Mouse (Mus musculus) CH12.LX (cell line): ENCODE results near the gene Csnk2a2. TPM values are rescaled to one million over a fixed set of nuclear protein-coding genes. Genes with fewer than 3 reads are reported as not detected.

Experiments used
- DNase-seq: peaks from one replicate; pipeline ENCODE4 v3.0.0-alpha.2; 2013; ENCODE audit errors: extremely low read depth
- H3K27ac ChIP-seq: 2 replicates; pipeline ENCODE4 v1.5.1; 2012; ENCODE audit warnings: low read depth, mild to moderate bottlenecking, control low read depth, moderate library complexity; ENCODE audit not compliant: insufficient read depth
- H3K27me3 ChIP-seq: replicated peaks from 2 replicates; pipeline ENCODE3; 2012; ENCODE audit warnings: inconsistent platforms
- H3K36me3 ChIP-seq, 2 experiments: replicated peaks in 1 of 2; 2 replicates each; pipeline versions ENCODE3 to v1.6.1; 2012; ENCODE audit warnings: inconsistent platforms in 1 of 2, low read length in 1 of 2, mild to moderate bottlenecking in 1 of 2, mixed read lengths in 1 of 2, moderate library complexity in 1 of 2; ENCODE audit not compliant: control insufficient read depth in 1 of 2, insufficient read depth in 1 of 2
- H3K4me1 ChIP-seq, 2 experiments: 2 replicates each; pipeline ENCODE4 v1.6.1; 2012; ENCODE audit warnings: inconsistent platforms in 1 of 2, moderate library complexity in 1 of 2; ENCODE audit not compliant: insufficient read depth in 2 of 2, control insufficient read depth in 1 of 2
- H3K4me2 ChIP-seq: 2 replicates; pipeline ENCODE4 v1.6.1; 2012; ENCODE audit warnings: low read depth, mild to moderate bottlenecking, control low read depth; ENCODE audit not compliant: poor library complexity, insufficient read depth, severe bottlenecking
- H3K4me3 ChIP-seq, 3 experiments: fragments of 150-350 bp in 1 of 3; sonication (generic) in 1 of 3; replicated peaks in 1 of 3; 2 replicates each; pipeline versions ENCODE3 to v1.5.1; 2011 to 2012; ENCODE audit warnings: low read depth in 2 of 3, low read length in 2 of 3, mild to moderate bottlenecking in 2 of 3, moderate library complexity in 2 of 3, control low read depth in 1 of 3, improper control_type of control experiment in 1 of 3, inconsistent platforms in 1 of 3, mixed read lengths in 1 of 3; ENCODE audit not compliant: poor library complexity in 1 of 3
- H3K79me2 ChIP-seq: replicated peaks from 2 replicates; pipeline ENCODE4 v1.6.1; 2012; ENCODE audit warnings: mild to moderate bottlenecking, moderate library complexity; ENCODE audit not compliant: control insufficient read depth, poor library complexity, insufficient read depth, severe bottlenecking; ENCODE audit errors: extremely low read depth
- H3K9ac ChIP-seq: 2 replicates; pipeline ENCODE4 v1.6.1; 2012; ENCODE audit warnings: low read depth, mild to moderate bottlenecking, control low read depth, moderate library complexity; ENCODE audit not compliant: insufficient read depth
- H3K9me3 ChIP-seq: replicated peaks from 2 replicates; pipeline ENCODE3; 2012; ENCODE audit warnings: low read length, inconsistent platforms, mixed read lengths
- CHD1 ChIP-seq: IDR thresholded peaks from 2 replicates; pipeline ENCODE4 v1.6.1; 2012; ENCODE audit warnings: low read depth, low read length, improper control_type of control experiment, inconsistent platforms
- CTCF ChIP-seq, 2 experiments: IDR thresholded peaks in 1 of 2; conservative IDR thresholded peaks in 1 of 2; 2 replicates each; pipeline ENCODE4 v1.5.1; 2011 to 2012; ENCODE audit warnings: low read depth in 2 of 2, low read length in 2 of 2, improper control_type of control experiment in 1 of 2, inconsistent platforms in 1 of 2, mild to moderate bottlenecking in 1 of 2, moderate library complexity in 1 of 2
- E2F4 ChIP-seq: IDR thresholded peaks from 2 replicates; pipeline ENCODE4 v1.6.1; 2011; ENCODE audit warnings: low read depth, low read length, improper control_type of control experiment; ENCODE audit not compliant: insufficient replicate concordance
- EP300 ChIP-seq: IDR thresholded peaks from 2 replicates; pipeline ENCODE4 v1.6.1; 2011; ENCODE audit warnings: low read length, improper control_type of control experiment
- ETS1 ChIP-seq: conservative IDR thresholded peaks from 2 replicates; pipeline ENCODE4 v1.6.1; 2012; ENCODE audit warnings: low read depth, mild to moderate bottlenecking, inconsistent platforms, low read length, improper control_type of control experiment, moderate library complexity
- GABPA ChIP-seq: IDR thresholded peaks from 2 replicates; pipeline ENCODE4 v1.6.1; 2012; ENCODE audit warnings: low read depth, low read length, improper control_type of control experiment, inconsistent platforms; ENCODE audit not compliant: insufficient replicate concordance
- IRF4 ChIP-seq: IDR thresholded peaks from 2 replicates; pipeline ENCODE4 v1.6.1; 2014; ENCODE audit warnings: low read depth, mild to moderate bottlenecking, inconsistent platforms, low read length, improper control_type of control experiment
- JUN ChIP-seq: IDR thresholded peaks from 2 replicates; pipeline ENCODE4 v1.6.1; 2011; ENCODE audit warnings: low read depth, mild to moderate bottlenecking, low read length, improper control_type of control experiment, moderate library complexity; ENCODE audit not compliant: insufficient read depth
- JUND ChIP-seq: conservative IDR thresholded peaks from 2 replicates; pipeline ENCODE4 v1.6.1; 2011; ENCODE audit warnings: low read depth, low read length, improper control_type of control experiment
- MAX ChIP-seq: IDR thresholded peaks from 2 replicates; pipeline ENCODE4 v1.6.1; 2011; ENCODE audit warnings: low read length, improper control_type of control experiment
- MAZ ChIP-seq: IDR thresholded peaks from 2 replicates; pipeline ENCODE4 v1.6.1; 2012; ENCODE audit warnings: low read depth, mild to moderate bottlenecking, inconsistent platforms, low read length, improper control_type of control experiment, moderate library complexity
- MEF2A ChIP-seq: IDR thresholded peaks from 2 replicates; pipeline ENCODE4 v1.6.1; 2014; ENCODE audit warnings: low read depth, mild to moderate bottlenecking, inconsistent platforms, low read length, improper control_type of control experiment, borderline replicate concordance
- MYC ChIP-seq: IDR thresholded peaks from 2 replicates; pipeline ENCODE4 v1.6.1; 2011; ENCODE audit warnings: low read depth, mild to moderate bottlenecking, improper control_type of control experiment, low read length
- NELFE ChIP-seq: IDR thresholded peaks from 2 replicates; pipeline ENCODE4 v1.6.1; 2011; ENCODE audit warnings: low read depth, low read length, improper control_type of control experiment
- NRF1 ChIP-seq: IDR thresholded peaks from 2 replicates; pipeline ENCODE4 v1.6.1; 2014; ENCODE audit warnings: low read depth, mild to moderate bottlenecking, inconsistent platforms, low read length, improper control_type of control experiment, moderate library complexity
- PAX5 ChIP-seq: IDR thresholded peaks from 2 replicates; pipeline ENCODE4 v1.6.1; 2012; ENCODE audit warnings: low read length, inconsistent platforms, mixed read lengths
- RAD21 ChIP-seq: IDR thresholded peaks from 2 replicates; pipeline ENCODE4 v1.6.1; 2011; ENCODE audit warnings: low read depth, mild to moderate bottlenecking, low read length, improper control_type of control experiment, moderate library complexity
- RCOR1 ChIP-seq: conservative IDR thresholded peaks from 2 replicates; pipeline ENCODE4 v1.6.1; 2012; ENCODE audit warnings: low read depth, mild to moderate bottlenecking, inconsistent platforms, low read length, improper control_type of control experiment
- SIN3A ChIP-seq: IDR thresholded peaks from 2 replicates; pipeline ENCODE4 v1.6.1; 2012; ENCODE audit warnings: low read length, improper control_type of control experiment, inconsistent platforms
- SMC3 ChIP-seq: IDR thresholded peaks from 2 replicates; pipeline ENCODE4 v1.6.1; 2011; ENCODE audit warnings: low read depth, low read length, improper control_type of control experiment
- TBP ChIP-seq: conservative IDR thresholded peaks from 2 replicates; pipeline ENCODE4 v1.6.1; 2011; ENCODE audit warnings: low read depth, low read length, improper control_type of control experiment
- UBTF ChIP-seq: IDR thresholded peaks from 2 replicates; pipeline ENCODE4 v1.6.1; 2012; ENCODE audit warnings: low read depth, mild to moderate bottlenecking, inconsistent platforms, low read length, improper control_type of control experiment, moderate library complexity
- ZKSCAN1 ChIP-seq: IDR thresholded peaks from 2 replicates; pipeline ENCODE4 v1.6.1; 2012; ENCODE audit warnings: low read depth, inconsistent platforms, low read length, improper control_type of control experiment, borderline replicate concordance
- ZNF384 ChIP-seq: IDR thresholded peaks from 2 replicates; pipeline ENCODE4 v1.6.1; 2012; ENCODE audit warnings: low read depth, low read length, improper control_type of control experiment, inconsistent platforms
- dilution Hi-C: fragments of 300-500 bp; cut with MboI; formaldehyde crosslinking; loops from 2 replicates; pipeline ENCODE4 v1.14.3; 2020; ENCODE audit warnings: low sequenced_read_pairs; ENCODE audit not compliant: extremely low pct_unique_long_range_greater_than_20kb, extremely low pct_ligation_motif_present
- in situ Hi-C: fragments of 300-500 bp; cut with MboI; formaldehyde crosslinking; loops from 3 replicates; pipeline ENCODE4 v1.14.3; 2019; ENCODE audit warnings: low sequenced_read_pairs, low pct_ligation_motif_present, low pct_unique_long_range_greater_than_20kb, mixed read lengths
- polyA plus RNA-seq: library from polyadenylated mRNA; unstranded; fragments of >175 nt; gene quantifications from 2 replicates; pipeline ENCODE4 v1.2.1, GENCODE M21; 2012; ENCODE audit warnings: low read depth; ENCODE audit not compliant: insufficient read length
- total RNA-seq, 2 experiments: library from RNA; depleted of rRNA; stranded (reverse); fragments of 300-350 nt in 1 of 2; fragments of >200 nt in 1 of 2; gene quantifications; 2 replicates each; pipeline ENCODE4 v1.2.3; 2012 to 2014

Gene Csnk2a2
- total and polyA plus RNA-seq, 3 experiments, result 32.1 to 126 (median 51.7) TPM

DNA sequence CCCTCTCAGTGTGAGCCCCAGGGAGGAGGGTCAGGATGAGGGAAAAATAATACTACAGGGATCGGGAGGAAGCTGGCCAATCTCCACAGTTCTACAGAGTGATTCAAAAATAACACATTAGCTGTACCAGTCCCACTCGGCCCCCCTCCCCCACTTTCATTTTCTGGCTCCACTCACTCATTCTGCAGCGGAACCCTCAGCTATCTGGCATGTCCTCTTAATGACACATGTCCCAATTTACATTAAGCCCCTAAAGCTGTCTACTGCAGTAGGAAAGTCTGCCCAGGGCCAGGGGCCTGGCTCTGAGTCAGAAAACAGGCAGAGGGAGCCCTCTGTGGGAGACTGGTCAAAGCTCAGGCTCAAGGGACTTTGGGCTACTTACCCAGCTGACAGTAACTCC is 59.9 kb downstream of the Csnk2a2 start:
- Histone ChIP-seq H3K9me3 (no peaks in the 10 kb centered on the region), H3K4me2 (no peak overlapping the region), H3K27me3 (no peaks in the 10 kb centered on the region), H3K4me3 (no peak overlapping the region), H3K36me3 (peaks cover 0 to 29% of the 10 kb centered on the region in 2 experiments), H3K79me2 (peaks cover 29% of the 10 kb centered on the region), H3K4me1 (peaks cover 9 to 56% of the 10 kb centered on the region in 2 experiments), H3K27ac (no peak overlapping the region), H3K9ac (no peak overlapping the region)
- in situ Hi-C loops, result loop anchor here (5.0 to 10.0 kb wide), 2 partner anchors 65 to 98 kb away; partner anchors contain the start of genes Usb1 and Zfp319
- TF ChIP-seq SMC3, result peak; percentile 35
- peak in 1 of 2 experiments; percentile 62; a peak in 2 of 4 replicates for TF ChIP-seq CTCF (conservative IDR thresholded peaks at IDR 0.05 in 1 of 2, IDR thresholded peaks at IDR 0.05 in 1 of 2; ENCODE audit: low read depth in 2 of 2, low read length in 2 of 2)
- no peak for TF ChIP-seq GABPA
- no peak for TF ChIP-seq CHD1
- TF ChIP-seq RAD21, result peak; percentile 54
- TF ChIP-seq JUND, result no peak
- DNase-seq, result no peak
- dilution Hi-C loops, result no loop called here

DNA sequence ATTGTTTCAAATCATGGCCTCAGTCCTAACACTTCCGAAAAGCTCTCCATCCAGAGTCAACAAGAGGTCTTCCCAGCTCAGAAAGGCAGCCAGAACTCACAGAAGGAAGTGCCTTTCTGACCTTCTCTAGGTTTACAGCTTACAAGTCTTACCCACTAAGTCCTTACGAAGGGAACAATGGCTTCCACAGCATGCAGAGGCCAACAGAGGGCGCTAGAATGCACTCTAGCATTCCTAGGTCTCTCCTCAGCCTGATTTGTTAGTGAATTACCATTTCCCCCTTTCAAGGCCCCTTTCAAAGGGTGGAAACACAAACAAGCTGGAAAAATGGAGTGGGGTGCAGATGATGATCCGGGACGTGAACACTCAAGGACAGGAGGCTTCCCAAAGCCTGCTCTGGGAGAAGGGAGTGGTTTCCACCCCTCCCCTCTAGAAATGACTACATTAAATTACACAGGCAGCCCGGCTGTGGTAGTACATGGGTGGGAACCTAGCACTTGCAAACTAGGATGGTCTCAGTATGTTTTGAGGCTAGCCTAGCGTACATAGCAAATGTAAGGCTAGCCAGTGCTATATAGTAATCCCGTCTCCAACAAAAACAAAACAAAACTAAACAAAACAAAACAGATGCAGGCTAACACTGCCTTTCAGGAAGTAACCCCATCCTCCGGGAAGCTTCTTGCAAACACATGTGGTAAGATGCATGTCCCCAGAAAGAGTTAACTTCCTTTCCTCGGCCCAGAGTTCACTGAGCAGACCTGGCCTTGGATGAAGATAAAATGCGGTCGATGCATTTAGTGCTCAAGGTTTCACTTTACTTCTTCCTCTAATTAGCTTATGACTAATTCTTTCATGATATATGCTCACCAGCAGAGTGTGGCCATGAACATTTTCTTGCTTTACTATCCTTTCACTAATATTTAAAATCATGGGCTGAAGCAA is 62.0 kb downstream of the Csnk2a2 start:
- no peaks in the 10 kb centered on the region for H3K9me3 ChIP-seq
- H3K4me3 ChIP-seq, result peak overlapping the region in 1 of 3 experiments; percentile 6
- in situ Hi-C loops (loop anchor here (5.0 kb wide), 1 partner anchor 96 kb away; the partner anchor contains the start of genes Usb1 and Zfp319), dilution Hi-C loops (no loop called here)
- peaks cover 2 to 48% of the 10 kb centered on the region in 2 experiments; a peak in 3 of 4 replicates for H3K4me1 ChIP-seq
- peaks cover 16% of the 10 kb centered on the region for H3K79me2 ChIP-seq
- H3K27me3 ChIP-seq, result no peaks in the 10 kb centered on the region
- no peak for TF ChIP-seq UBTF
- no peak for TF ChIP-seq ZNF384
- peak; percentile 32 for TF ChIP-seq RAD21
- no peak for TF ChIP-seq ETS1
- no peak for TF ChIP-seq PAX5
- TF ChIP-seq CTCF (conservative IDR thresholded peaks at IDR 0.05 in 1 of 2, IDR thresholded peaks at IDR 0.05 in 1 of 2; ENCODE audit: low read depth in 2 of 2, low read length in 2 of 2), result peak; percentile 78 to 94
- no peak for TF ChIP-seq MAX
- TF ChIP-seq SIN3A, result no peak
- TF ChIP-seq NELFE, result no peak
- TF ChIP-seq MEF2A, result no peak
- TF ChIP-seq IRF4, result no peak
- no peak for TF ChIP-seq MYC
- no peak for TF ChIP-seq JUN
- no peak for TF ChIP-seq GABPA
- TF ChIP-seq E2F4, result no peak
- no peak for TF ChIP-seq TBP
- TF ChIP-seq EP300, result peak; percentile 19; the same call in 1 of the 2 replicates
- no peak for TF ChIP-seq MAZ
- no peak for TF ChIP-seq RCOR1
- TF ChIP-seq JUND, result no peak
- TF ChIP-seq NRF1, result no peak
- peak; percentile 50 for TF ChIP-seq SMC3
- no peak for TF ChIP-seq ZKSCAN1
- no peak for TF ChIP-seq CHD1
- H3K27ac ChIP-seq, result no peak overlapping the region
- H3K4me2 ChIP-seq, result no peak overlapping the region; the same call in 1 of the 2 replicates
- H3K9ac ChIP-seq, result no peak overlapping the region
- peak; percentile 75 for DNase-seq
- peaks cover 4 to 39% of the 10 kb centered on the region in 2 experiments for H3K36me3 ChIP-seq
